Mouse (Mus musculus) kidney, embryonic 14.5 days (tissue): Measurements from ENCODE around the gene Il1f9. TPM values are rescaled to one million over a fixed set of nuclear protein-coding genes. Genes with fewer than 3 reads are reported as not detected.
"Not testable (repeated sequence)": the region's sequence is repeated elsewhere in the genome, so short reads cannot be mapped to it uniquely, and the experiment has no call there.

Experiments used
- ATAC-seq: fragments of 200-750 bp; cut with Nextera tagmentation; 2 replicates; pipeline ENCODE4 v1.8.0; 2017; ENCODE audit warnings: moderate number of reproducible peaks, mild to moderate bottlenecking, moderate TSS enrichment, moderate library complexity; ENCODE audit not compliant: low FRiP score, low TSS enrichment
- H3K27ac ChIP-seq: fragments of 300-500 bp; sonication (generic); 2 replicates; pipeline ENCODE4 v1.5.1; 2014; ENCODE audit warnings: low read depth, mild to moderate bottlenecking, low read length, moderate library complexity, mixed read lengths
- H3K27me3 ChIP-seq: fragments of 300-500 bp; sonication (generic); 2 replicates; pipeline ENCODE4 v1.6.1; 2014; ENCODE audit warnings: mild to moderate bottlenecking, low read length; ENCODE audit not compliant: control insufficient read depth, insufficient read depth
- H3K36me3 ChIP-seq: fragments of 300-500 bp; sonication (generic); 2 replicates; pipeline ENCODE4 v1.6.1; 2014; ENCODE audit warnings: low read length, mixed read lengths; ENCODE audit not compliant: control insufficient read depth, insufficient read depth
- H3K4me1 ChIP-seq: fragments of 300-500 bp; sonication (generic); 2 replicates; pipeline ENCODE4 v1.6.1; 2014; ENCODE audit warnings: low read length, mixed read lengths; ENCODE audit not compliant: control insufficient read depth, insufficient read depth
- H3K4me2 ChIP-seq: fragments of 300-500 bp; sonication (generic); replicated peaks from 2 replicates; pipeline ENCODE4 v1.6.1; 2014; ENCODE audit warnings: low read depth, mild to moderate bottlenecking, low read length
- H3K4me3 ChIP-seq: fragments of 300-500 bp; sonication (generic); 2 replicates; pipeline ENCODE4 v1.5.1; 2014; ENCODE audit warnings: mild to moderate bottlenecking, low read length
- H3K9ac ChIP-seq: fragments of 300-500 bp; sonication (generic); 2 replicates; pipeline ENCODE4 v1.6.1; 2014; ENCODE audit warnings: low read depth, mild to moderate bottlenecking, low read length, moderate library complexity
- H3K9me3 ChIP-seq: fragments of 300-500 bp; sonication (generic); 2 replicates; pipeline ENCODE4 v1.6.1; 2016; ENCODE audit warnings: low read length; ENCODE audit not compliant: control insufficient read depth
- WGBS: fragments of 180-500 bp; shearing (Covaris S2); extraction: QIAGEN DNeasy Blood & Tissue Kit; methylation state at CpG from one replicate; pipeline ENCODE4 v1.1.7; 2014; 5-methylcytosine and 5-hydroxymethylcytosine counted together
- polyA plus RNA-seq: library from polyadenylated mRNA; unstranded; fragments of >200 nt; fragmentation: Nextera tagmentation; extraction: Ambion mirVana; gene quantifications from 2 replicates; pipeline ENCODE4 v1.2.1, GENCODE M21; 2014

The Il1f9 gene
- polyA plus RNA-seq: not detected in 2 replicates

- no peaks in the 10 kb centered on the region for H3K9me3 ChIP-seq
- H3K9ac ChIP-seq: no peak within 1 kb of the TSS
- H3K27me3 ChIP-seq: no peaks in the 10 kb centered on the region
- 88% methylated on average over 1 of the region's 1 CpGs for WGBS
- no peak within 1 kb of the TSS for H3K4me3 ChIP-seq
- ATAC-seq: no peak
- no peaks in the 10 kb centered on the region for H3K4me1 ChIP-seq
- no peak within 1 kb of the TSS for H3K27ac ChIP-seq
- H3K4me2 ChIP-seq: no peak within 1 kb of the TSS
- no peaks in the 10 kb centered on the region for H3K36me3 ChIP-seq
Measured at GRCm38 (mm10) chr2:24186176-24186575, at the start of gene Il1f9. Gene Il1f9, plus strand, starts transcription at chr2:24186476.

GRCm38 (mm10) chr2:24152861-24153260, 33.4 kb upstream of the Il1f9 start, which contains the start of gene Il1f8:
Gene Il1f8, plus strand, starts transcription at chr2:24153161.
- WGBS: 89% methylated on average over 2 of the region's 2 CpGs
- Histone ChIP-seq H3K4me1 (no peaks in the 10 kb centered on the region), H3K4me3 (no peak within 1 kb of the TSS), H3K9me3 (no peaks in the 10 kb centered on the region), H3K4me2 (no peak within 1 kb of the TSS), H3K9ac (no peak within 1 kb of the TSS), H3K27ac (no peak within 1 kb of the TSS), H3K36me3 (no peaks in the 10 kb centered on the region), H3K27me3 (no peaks in the 10 kb centered on the region)
- ATAC-seq: no peak

- peak; percentile 90; the same call in 1 of the 2 replicates for ATAC-seq
- H3K9ac ChIP-seq, H3K4me3 ChIP-seq, H3K27me3 ChIP-seq, H3K4me1 ChIP-seq, H3K36me3 ChIP-seq, H3K27ac ChIP-seq, H3K9me3 ChIP-seq: not testable (repeated sequence)
- H3K4me2 ChIP-seq: peak overlapping the region; percentile 37; the same call in 1 of the 2 replicates
- 22% methylated on average over 14 of the region's 14 CpGs for WGBS
Measured at GRCm38 (mm10) chr2:24181683-24182331, 4.5 kb upstream of the Il1f9 start.

GRCm38 (mm10) chr2:24182423-24183147, 3.7 kb upstream of the Il1f9 start:
- H3K4me2 ChIP-seq: peak overlapping the region; percentile 37; the same call in 1 of the 2 replicates
- 62% methylated on average over 13 of the region's 13 CpGs for WGBS
- ATAC-seq, H3K9me3 ChIP-seq, H3K27ac ChIP-seq, H3K4me3 ChIP-seq, H3K9ac ChIP-seq, H3K27me3 ChIP-seq, H3K4me1 ChIP-seq, H3K36me3 ChIP-seq: not testable (repeated sequence)

- not testable (repeated sequence) for H3K4me2 ChIP-seq, H3K36me3 ChIP-seq, H3K4me1 ChIP-seq, H3K9ac ChIP-seq, H3K27me3 ChIP-seq, H3K4me3 ChIP-seq, H3K27ac ChIP-seq, H3K9me3 ChIP-seq, ATAC-seq
Measured at GRCm38 (mm10) chr2:24184092-24184491, 2.2 kb upstream of the Il1f9 start.

- Histone ChIP-seq H3K4me2 (no peak overlapping the region), H3K27ac (no peak overlapping the region), H3K4me3 (no peak overlapping the region), H3K4me1 (no peaks in the 10 kb centered on the region), H3K27me3 (no peaks in the 10 kb centered on the region), H3K9ac (no peak overlapping the region), H3K9me3 (no peaks in the 10 kb centered on the region), H3K36me3 (no peaks in the 10 kb centered on the region)
- no peak for ATAC-seq
- 68% methylated on average over 6 of the region's 6 CpGs for WGBS
Measured at GRCm38 (mm10) chr2:24187585-24187984, 1.3 kb downstream of the Il1f9 start.

GRCm38 (mm10) chr2:24188189-24188588, 1.9 kb downstream of the Il1f9 start:
- no peak overlapping the region for H3K4me2 ChIP-seq
- no peak overlapping the region for H3K9ac ChIP-seq
- H3K4me3 ChIP-seq: no peak overlapping the region
- no peaks in the 10 kb centered on the region for H3K36me3 ChIP-seq
- ATAC-seq: no peak
- H3K9me3 ChIP-seq: no peaks in the 10 kb centered on the region
- H3K27me3 ChIP-seq: no peaks in the 10 kb centered on the region
- no peak overlapping the region for H3K27ac ChIP-seq
- WGBS: 67% methylated on average over 1 of the region's 1 CpGs
- no peaks in the 10 kb centered on the region for H3K4me1 ChIP-seq

- WGBS: 55% methylated on average over 2 of the region's 2 CpGs
- H3K4me3 ChIP-seq: no peak within 1 kb of the TSS
- no peaks in the 10 kb centered on the region for H3K9me3 ChIP-seq
- H3K36me3 ChIP-seq: no peaks in the 10 kb centered on the region
- H3K27ac ChIP-seq: no peak within 1 kb of the TSS
- H3K4me1 ChIP-seq: no peaks in the 10 kb centered on the region
- H3K9ac ChIP-seq: no peak within 1 kb of the TSS
- H3K4me2 ChIP-seq: no peak within 1 kb of the TSS
- no peak for ATAC-seq
- no peaks in the 10 kb centered on the region for H3K27me3 ChIP-seq
Measured at GRCm38 (mm10) chr2:24215118-24215517, 28.8 kb downstream of the Il1f9 start, which contains the start of gene Il1f6. Gene Il1f6, plus strand, starts transcription at chr2:24215418.

- Histone ChIP-seq H3K27me3 (no peaks in the 10 kb centered on the region), H3K27ac (no peak overlapping the region), H3K4me3 (no peak overlapping the region), H3K4me2 (no peak overlapping the region), H3K36me3 (no peaks in the 10 kb centered on the region), H3K4me1 (no peaks in the 10 kb centered on the region), H3K9ac (no peak overlapping the region), H3K9me3 (no peaks in the 10 kb centered on the region)
- 76% methylated on average over 2 of the region's 2 CpGs for WGBS
- no peak for ATAC-seq
Measured at GRCm38 (mm10) chr2:24227191-24227590, 40.9 kb downstream of the Il1f9 start.
